Mouse (Mus musculus) liver, embryonic 14.5 days (tissue): Measurements from ENCODE around the gene Aanat. TPM values are rescaled to one million over a fixed set of nuclear protein-coding genes. Genes with fewer than 3 reads are reported as not detected.

Experiments
- ATAC-seq: fragments of 200-750 bp; cut with Nextera tagmentation; 2 replicates; pipeline ENCODE4 v1.8.0; 2017; ENCODE audit warnings: moderate number of reproducible peaks, mild to moderate bottlenecking, moderate library complexity; ENCODE audit not compliant: insufficient read depth
- DNase-seq, 3 experiments: peaks; one replicate each; pipeline ENCODE4 v3.0.0-alpha.2; 2012 to 2013; ENCODE audit warnings: low read depth in 3 of 3, low spot score in 3 of 3
- H3K27ac ChIP-seq: fragments of 300-500 bp; sonication (generic); 2 replicates; pipeline ENCODE4 v1.5.1; 2014; ENCODE audit warnings: moderate library complexity, mild to moderate bottlenecking, control low read depth, inconsistent platforms
- H3K27me3 ChIP-seq: fragments of 300-500 bp; sonication (generic); 2 replicates; pipeline ENCODE4 v1.6.1; 2014; ENCODE audit warnings: mild to moderate bottlenecking, low read length, moderate library complexity; ENCODE audit not compliant: control insufficient read depth, insufficient read depth
- H3K36me3 ChIP-seq: fragments of 300-500 bp; sonication (generic); replicated peaks from 2 replicates; pipeline ENCODE4 v1.6.1; 2014; ENCODE audit warnings: low read depth; ENCODE audit not compliant: control insufficient read depth, insufficient read depth
- H3K4me1 ChIP-seq, 2 experiments: fragments of 200-500 bp in 1 of 2; fragments of 300-500 bp in 1 of 2; sonication (generic) in 1 of 2; replicated peaks; 2 replicates each; pipeline ENCODE4 v1.6.1; 2012 to 2014; ENCODE audit warnings: antibody characterized with exemption in 1 of 2, inconsistent platforms in 1 of 2, low read length in 1 of 2; ENCODE audit not compliant: control insufficient read depth in 2 of 2, insufficient read depth in 2 of 2
- H3K4me2 ChIP-seq: fragments of 300-500 bp; sonication (generic); 2 replicates; pipeline ENCODE4 v1.6.1; 2014; ENCODE audit warnings: low read depth, mild to moderate bottlenecking, control low read depth, moderate library complexity
- H3K4me3 ChIP-seq, 2 experiments: fragments of 200-500 bp in 1 of 2; fragments of 300-500 bp in 1 of 2; sonication (generic) in 1 of 2; 2 replicates each; pipeline ENCODE4 v1.5.1; 2012 to 2014; ENCODE audit warnings: low read depth in 2 of 2, low read length in 2 of 2, mild to moderate bottlenecking in 2 of 2, control low read depth in 1 of 2, inconsistent platforms in 1 of 2, moderate library complexity in 1 of 2; ENCODE audit not compliant: insufficient read depth in 1 of 2
- H3K9ac ChIP-seq: fragments of 300-500 bp; sonication (generic); replicated peaks from 2 replicates; pipeline ENCODE4 v1.6.1; 2014; ENCODE audit warnings: mild to moderate bottlenecking, control low read depth, moderate library complexity
- H3K9me3 ChIP-seq: fragments of 300-500 bp; sonication (generic); 2 replicates; pipeline ENCODE4 v1.6.1; 2016; ENCODE audit warnings: low read length, mixed read lengths; ENCODE audit not compliant: control insufficient read depth
- CTCF ChIP-seq: IDR thresholded peaks from 2 replicates; pipeline ENCODE4 v1.5.1; 2016; ENCODE audit warnings: antibody characterized with exemption, low read depth, control low read depth
- EP300 ChIP-seq: IDR thresholded peaks from 2 replicates; pipeline ENCODE4 v1.6.1; 2016; ENCODE audit warnings: antibody characterized with exemption, low read depth
- WGBS: fragments of 180-500 bp; shearing (Covaris S2); extraction: QIAGEN DNeasy Blood & Tissue Kit; methylation state at CpG from one replicate; pipeline ENCODE4 v1.1.7; 2014; ENCODE audit not compliant: insufficient replicate concordance; 5-methylcytosine and 5-hydroxymethylcytosine counted together
- polyA plus RNA-seq, 2 experiments: library from polyadenylated mRNA; depleted of rRNA in 1 of 2; stranded (reverse) in 1 of 2; unstranded in 1 of 2; fragments of >200 nt; fragmentation: Nextera tagmentation in 1 of 2; extraction: Ambion mirVana in 1 of 2; gene quantifications; 2 replicates each; pipeline versions ENCODE4 v1.2.1 to v1.2.3; 2012 to 2014

The Aanat gene
- polyA plus RNA-seq, 2 experiments = not detected

GRCm38 (mm10) chr11:116543110-116543509, 43.1 kb upstream of the Aanat start:
- Histone ChIP-seq H3K9ac (no peak overlapping the region), H3K27ac (no peak overlapping the region), H3K4me1 (peaks cover 7 to 8% of the 10 kb centered on the region in 2 experiments), H3K4me3 (no peak overlapping the region), H3K27me3 (no peaks in the 10 kb centered on the region), H3K9me3 (no peaks in the 10 kb centered on the region), H3K4me2 (no peak overlapping the region), H3K36me3 (peaks cover 92% of the 10 kb centered on the region)
- peak in 2 of 3 experiments; percentile 26 to 41 for DNase-seq
- ATAC-seq = no peak
- 74% methylated on average over 4 of the region's 4 CpGs for WGBS
- TF ChIP-seq EP300 = no peak
- TF ChIP-seq CTCF = peak; percentile 98

GRCm38 (mm10) chr11:116547296-116548060, 38.8 kb upstream of the Aanat start:
- DNase-seq (no peak), ATAC-seq (no peak)
- H3K4me2 ChIP-seq = no peak overlapping the region
- H3K9ac ChIP-seq = no peak overlapping the region
- 84% methylated on average over 17 of the region's 17 CpGs for WGBS
- no peaks in the 10 kb centered on the region for H3K9me3 ChIP-seq
- H3K27ac ChIP-seq = no peak overlapping the region
- peaks cover 32 to 39% of the 10 kb centered on the region in 2 experiments for H3K4me1 ChIP-seq
- TF ChIP-seq EP300 (no peak), CTCF (no peak)
- H3K4me3 ChIP-seq = no peak overlapping the region
- H3K27me3 ChIP-seq = no peaks in the 10 kb centered on the region
- peaks cover 53% of the 10 kb centered on the region for H3K36me3 ChIP-seq

GRCm38 (mm10) chr11:116548780-116549179, 37.5 kb upstream of the Aanat start:
- Histone ChIP-seq H3K4me2 (peak overlapping the region; percentile 71), H3K4me3 (peak overlapping the region in 1 of 2 experiments; percentile 18; a peak in 1 of 4 replicates), H3K27ac (peak overlapping the region; percentile 83), H3K4me1 (peaks cover 32 to 42% of the 10 kb centered on the region in 2 experiments), H3K9me3 (no peaks in the 10 kb centered on the region), H3K27me3 (no peaks in the 10 kb centered on the region), H3K9ac (peak overlapping the region; percentile 66), H3K36me3 (peaks cover 41% of the 10 kb centered on the region)
- DNase-seq (no peak), ATAC-seq (no peak)
- 82% methylated on average over 9 of the region's 9 CpGs for WGBS
- no peak for TF ChIP-seq EP300
- TF ChIP-seq CTCF = no peak

GRCm38 (mm10) chr11:116549273-116550038, 36.8 kb upstream of the Aanat start:
- Histone ChIP-seq H3K4me3 (peak overlapping the region; percentile 2 to 18), H3K27me3 (no peaks in the 10 kb centered on the region), H3K9ac (peak overlapping the region; percentile 66), H3K4me2 (peak overlapping the region; percentile 71), H3K9me3 (no peaks in the 10 kb centered on the region), H3K4me1 (peaks cover 32 to 48% of the 10 kb centered on the region in 2 experiments), H3K27ac (peak overlapping the region; percentile 83), H3K36me3 (peaks cover 35% of the 10 kb centered on the region)
- TF ChIP-seq CTCF = no peak
- TF ChIP-seq EP300 = peak; percentile 96
- ATAC-seq = peak; percentile 91
- DNase-seq = peak; percentile 69 to 72 (median 69)
- WGBS = 29% methylated on average over 11 of the region's 11 CpGs

GRCm38 (mm10) chr11:116550748-116551147, 35.5 kb upstream of the Aanat start:
- WGBS = 39% methylated on average over 7 of the region's 7 CpGs
- peaks cover 36 to 57% of the 10 kb centered on the region in 2 experiments for H3K4me1 ChIP-seq
- no peaks in the 10 kb centered on the region for H3K9me3 ChIP-seq
- ATAC-seq (no peak), DNase-seq (no peak)
- H3K36me3 ChIP-seq = peaks cover 22% of the 10 kb centered on the region
- no peak overlapping the region; the same call in none of the 2 replicates for H3K27ac ChIP-seq
- peak overlapping the region; percentile 71 for H3K4me2 ChIP-seq
- peak overlapping the region; percentile 19 for H3K9ac ChIP-seq
- TF ChIP-seq EP300 (no peak), CTCF (no peak)
- H3K4me3 ChIP-seq = no peak overlapping the region
- no peaks in the 10 kb centered on the region for H3K27me3 ChIP-seq
